Comparison of ENCODE assay signal across 8 mouse cellular contexts in genomic region chr11:84870337-84871043, GRCm38 (mm10). TPM values are rescaled to one million over a fixed set of nuclear protein-coding genes. Genes with fewer than 3 reads are reported as not detected.
DNase-seq lines count a peak whose midpoint lies in the region; ATAC-seq and TF ChIP-seq lines count a peak whose summit lies in the region.

Gene Ggnbp2, minus strand, starts transcription at chr11:84870817.

- ATAC-seq in embryonic facial prominence, embryonic 13.5 days (ENCODE audit: insufficient number of reproducible peaks, insufficient read depth, low FRiP score, low TSS enrichment, low read depth): peak; percentile 91
- peak; percentile 87 for ATAC-seq in limb, embryonic 14.5 days (ENCODE audit: low FRiP score, low read depth)
- ATAC-seq in midbrain, postnatal 0 days (ENCODE audit: low FRiP score): peak; percentile 87

- peak; percentile 94 for DNase-seq in 3134 (ENCODE audit: extremely low read depth, insufficient read length, low spot score)
- peak; percentile 96 for DNase-seq in adrenal gland, postnatal 36 days
- peak; percentile 95 for DNase-seq in heart, adult 2 months
- DNase-seq in kidney, adult 9 months: peak; percentile 92
- DNase-seq in limb, embryonic 14.5 days (ENCODE audit: low spot score): peak; percentile 92
- DNase-seq in midbrain, postnatal 0 days (ENCODE audit: low spot score): peak; percentile 94
- peak; percentile 88 to 92 for DNase-seq in spleen, postnatal 14 days (ENCODE audit: low spot score in 2 of 2)

- peak within 1 kb of the TSS; percentile 94 for H3K4me3 ChIP-seq in embryonic facial prominence, embryonic 13.5 days
- peak within 1 kb of the TSS; percentile 71 for H3K4me3 ChIP-seq in heart, adult 2 months
- H3K4me3 ChIP-seq in limb, embryonic 14.5 days (replicated peaks; ENCODE audit: low read length): peak within 1 kb of the TSS; percentile 90
- peak within 1 kb of the TSS; percentile 93 for H3K4me3 ChIP-seq in midbrain, postnatal 0 days (ENCODE audit: low read depth, low read length)

- H3K4me1 ChIP-seq in embryonic facial prominence, embryonic 13.5 days: peaks cover 13% of the 10 kb centered on the region
- H3K4me1 ChIP-seq in heart, adult 2 months (ENCODE audit: control insufficient read depth, insufficient read depth, low read length): peaks cover 7% of the 10 kb centered on the region
- peaks cover 13% of the 10 kb centered on the region for H3K4me1 ChIP-seq in limb, embryonic 14.5 days (ENCODE audit: control insufficient read depth, insufficient read depth, low read length)
- peaks cover 5% of the 10 kb centered on the region; the same call in 1 of the 2 replicates for H3K4me1 ChIP-seq in midbrain, postnatal 0 days (ENCODE audit: insufficient read depth, low read length)

- WGBS in embryonic facial prominence, embryonic 13.5 days: under 1% methylated on average over 45 of the region's 62 CpGs
- under 1% methylated on average over 56 of the region's 62 CpGs for WGBS in heart, adult 2 months
- WGBS in limb, embryonic 14.5 days: 1% methylated on average over 28 of the region's 62 CpGs
- WGBS in midbrain, postnatal 0 days: 1% methylated on average over 25 of the region's 62 CpGs

- H3K36me3 ChIP-seq in embryonic facial prominence, embryonic 13.5 days: no peaks in the 10 kb centered on the region
- H3K36me3 ChIP-seq in heart, adult 2 months (ENCODE audit: control insufficient read depth, insufficient read depth, low read length): peaks cover 21% of the 10 kb centered on the region
- H3K36me3 ChIP-seq in limb, embryonic 14.5 days (ENCODE audit: control insufficient read depth, insufficient read depth, low read length): no peaks in the 10 kb centered on the region; the same call in 1 of the 2 replicates
- no peaks in the 10 kb centered on the region for H3K36me3 ChIP-seq in midbrain, postnatal 0 days (ENCODE audit: insufficient read depth, low read length)

- intact Hi-C loops in heart, adult 2 months (cut with DNase I): loop anchor here (1.0 to 5.0 kb wide), 3 partner anchors 10 to 358 kb away; partner anchors contain the start of genes Aatf, Myo19 and Pigw

- no peaks in the 10 kb centered on the region for H3K27me3 ChIP-seq in embryonic facial prominence, embryonic 13.5 days
- H3K27me3 ChIP-seq in heart, adult 2 months (ENCODE audit: control insufficient read depth, insufficient read depth, low read length): no peaks in the 10 kb centered on the region
- no peaks in the 10 kb centered on the region for H3K27me3 ChIP-seq in limb, embryonic 14.5 days (ENCODE audit: control insufficient read depth, insufficient read depth, low read length)
- no peaks in the 10 kb centered on the region for H3K27me3 ChIP-seq in midbrain, postnatal 0 days (ENCODE audit: insufficient read depth, low read length)

- no peak for TF ChIP-seq CTCF in heart, adult 2 months (IDR thresholded peaks at IDR 0.05)
- no peak for TF ChIP-seq CTCF in midbrain, postnatal 0 days (IDR thresholded peaks at IDR 0.05)

- H3K9me3 ChIP-seq in embryonic facial prominence, embryonic 13.5 days: no peaks in the 10 kb centered on the region
- H3K9me3 ChIP-seq in limb, embryonic 14.5 days (ENCODE audit: control insufficient read depth, low read length): no peaks in the 10 kb centered on the region
- H3K9me3 ChIP-seq in midbrain, postnatal 0 days (ENCODE audit: low read length): no peaks in the 10 kb centered on the region

- TF ChIP-seq EP300 in heart, adult 2 months (IDR thresholded peaks at IDR 0.05; ENCODE audit: insufficient read depth, low read depth, low read length): 0 out of 2 replicates have a peak, but pooled peaks have one; percentile 8

- peaks cover 1% of the 10 kb centered on the region; the same call in 1 of the 2 replicates for H3K79me2 ChIP-seq in heart, adult 2 months (replicated peaks; ENCODE audit: control insufficient read depth, insufficient read depth, low read length)

- peak within 1 kb of the TSS; percentile 99 for H3K27ac ChIP-seq in embryonic facial prominence, embryonic 13.5 days
- H3K27ac ChIP-seq in heart, adult 2 months: peak within 1 kb of the TSS; percentile 100
- H3K27ac ChIP-seq in limb, embryonic 14.5 days (replicated peaks; ENCODE audit: low read depth, low read length): peak within 1 kb of the TSS; percentile 98
- peak within 1 kb of the TSS; percentile 99 for H3K27ac ChIP-seq in midbrain, postnatal 0 days (ENCODE audit: low read depth, low read length)

- peak; percentile 85 for TF ChIP-seq POLR2A in heart, adult 2 months (IDR thresholded peaks at IDR 0.05; ENCODE audit: insufficient read depth, low read depth, low read length)
- TF ChIP-seq POLR2A in limb, embryonic 14.5 days (IDR thresholded peaks at IDR 0.05; ENCODE audit: borderline replicate concordance, extremely low read depth, insufficient read depth, insufficient read length): peak; percentile 86; the same call in 1 of the 2 replicates

- peak within 1 kb of the TSS; percentile 94 for H3K9ac ChIP-seq in embryonic facial prominence, embryonic 13.5 days
- H3K9ac ChIP-seq in heart, adult 2 months (ENCODE audit: low read depth, low read length): peak within 1 kb of the TSS; percentile 93
- H3K9ac ChIP-seq in limb, embryonic 14.5 days (ENCODE audit: low read depth, low read length, severe bottlenecking): peak within 1 kb of the TSS; percentile 95
- H3K9ac ChIP-seq in midbrain, postnatal 0 days (replicated peaks; ENCODE audit: low read length, poor library complexity, severe bottlenecking): peak within 1 kb of the TSS; percentile 97

- peak within 1 kb of the TSS; percentile 74 for H3K4me2 ChIP-seq in embryonic facial prominence, embryonic 13.5 days
- peak within 1 kb of the TSS; percentile 69 for H3K4me2 ChIP-seq in limb, embryonic 14.5 days (replicated peaks; ENCODE audit: low read depth, low read length, severe bottlenecking)
- H3K4me2 ChIP-seq in midbrain, postnatal 0 days (ENCODE audit: low read depth, low read length, poor library complexity, severe bottlenecking): peak within 1 kb of the TSS; percentile 88

RNA-seq across cellular contexts. Expression of gene Ggnbp2, which starts in this region (rescaled TPM):
- 10 to 100 TPM; 66.6 to 71.7 TPM for total RNA-seq in adrenal gland, postnatal 36 days (2021)
- 71.8 and 77.6 TPM in 2 replicates for polyA plus RNA-seq in embryonic facial prominence, embryonic 13.5 days (2015; fragmentation: Nextera tagmentation; extraction: Ambion mirVana)
- 10 to 100 TPM; 47.9 to 54.9 TPM for total RNA-seq in heart, adult 2 months (2021)
- 22.9 and 39.2 TPM in 2 replicates for polyA plus RNA-seq in heart, adult 2 months (2012; rRNA removed)
- 86.7 and 105 TPM in 2 replicates for polyA plus RNA-seq in limb, embryonic 14.5 days (2012; rRNA removed)
- 67.3 and 69.9 TPM in 2 replicates for polyA plus RNA-seq in limb, embryonic 14.5 days (2014; fragmentation: Nextera tagmentation; extraction: Ambion mirVana)
- total RNA-seq in midbrain, postnatal 0 days (2014; rRNA removed): 39.2 and 52.1 TPM in 2 replicates
- polyA plus RNA-seq in midbrain, postnatal 0 days (2015; fragmentation: Nextera tagmentation; extraction: Ambion mirVana): 62.9 and 65.8 TPM in 2 replicates

Comparison
In these comparisons a context has a peak if more than half of its experiments do, and no peak if none do; other contexts are left out.
1. Peak in every context shown above with its lines: DNase-seq, ATAC-seq, H3K4me3 ChIP-seq and H3K27ac ChIP-seq.